Mouse (Mus musculus) heart, adult 2 months (tissue): ENCODE measurements around the gene Wdr5.

Experiments used
- CTCF ChIP-seq: fragments of 200-600 bp; IDR thresholded peaks from 2 replicates; pipeline ENCODE4 v1.8.1; 2022; ENCODE audit warnings: antibody characterized with exemption, mild to moderate bottlenecking, moderate library complexity
- EP300 ChIP-seq: fragments of 200-500 bp; IDR thresholded peaks from 2 replicates; pipeline ENCODE4 v1.6.1; 2011; ENCODE audit warnings: low read depth, low read length, control low read depth; ENCODE audit not compliant: insufficient read depth
- POLR2A ChIP-seq: fragments of 200-500 bp; IDR thresholded peaks from 2 replicates; pipeline ENCODE4 v1.6.1; 2011; ENCODE audit warnings: mild to moderate bottlenecking, low read depth, low read length, control low read depth; ENCODE audit not compliant: insufficient read depth

- TF ChIP-seq CTCF (no peak), POLR2A (no peak), EP300 (no peak)
Observed at GRCm38 (mm10) chr2:27471170-27471584, 43.8 kb upstream of the Wdr5 start.
